Mouse (Mus musculus) C2C12 (cell line): ENCODE measurements around the gene Bcat2. TPM values are rescaled to one million over a fixed set of nuclear protein-coding genes. Genes with fewer than 3 reads are reported as not detected.

Experiments
- H3K27me3 ChIP-seq: one replicate; pipeline ENCODE4 v1.6.1; 2011; ENCODE audit not compliant: control insufficient read depth, insufficient read depth, insufficient read length
- H3K36me3 ChIP-seq: one replicate; pipeline ENCODE4 v1.6.1; 2011; ENCODE audit not compliant: control insufficient read depth, insufficient read depth
- H3K4me3 ChIP-seq: one replicate; pipeline ENCODE4 v1.5.1; 2011; ENCODE audit warnings: mild to moderate bottlenecking, control low read depth; ENCODE audit not compliant: poor library complexity, insufficient read depth, severe bottlenecking
- H3K79me2 ChIP-seq: one replicate; pipeline ENCODE4 v1.6.1; 2011; ENCODE audit not compliant: control insufficient read depth, insufficient read depth
- H3K79me3 ChIP-seq: one replicate; pipeline ENCODE4 v1.6.1; 2011; ENCODE audit warnings: low read depth, control low read depth
- H3ac ChIP-seq: one replicate; pipeline ENCODE3; 2011; ENCODE audit warnings: low read depth; ENCODE audit not compliant: control insufficient read depth, insufficient read length
- CEBPB ChIP-seq: IDR thresholded peaks from one replicate; pipeline ENCODE4 v1.6.1; 2011; ENCODE audit warnings: low read depth, mild to moderate bottlenecking, control low read depth, moderate library complexity
- CTCF ChIP-seq: IDR thresholded peaks from one replicate; pipeline ENCODE4 v1.5.1; 2011; ENCODE audit not compliant: control insufficient read depth, insufficient read depth, insufficient read length
- FOSL1 ChIP-seq: IDR thresholded peaks from one replicate; pipeline ENCODE4 v1.8.0; 2011; ENCODE audit warnings: mild to moderate bottlenecking, low read length; ENCODE audit not compliant: poor library complexity, insufficient read depth, severe bottlenecking
- MAX ChIP-seq: IDR thresholded peaks from one replicate; pipeline ENCODE4 v1.6.1; 2011; ENCODE audit warnings: mild to moderate bottlenecking, control low read depth
- MYOD1 ChIP-seq: IDR thresholded peaks from one replicate; pipeline ENCODE4 v1.6.1; 2011; ENCODE audit warnings: low read depth; ENCODE audit not compliant: control insufficient read depth, insufficient read length
- MYOG ChIP-seq: IDR thresholded peaks from one replicate; pipeline ENCODE4 v1.6.1; 2011; ENCODE audit not compliant: control insufficient read depth, insufficient read length; ENCODE audit errors: extremely low read depth
- USF1 ChIP-seq: IDR thresholded peaks from one replicate; pipeline ENCODE4 v1.6.1; 2011; ENCODE audit warnings: low read depth, mild to moderate bottlenecking, control low read depth, moderate library complexity
- polyA plus RNA-seq: library from polyadenylated mRNA; unstranded; fragments of >200 nt; fragmentation: generic; extraction: Trizol; gene quantifications from one replicate; pipeline ENCODE4 v1.2.1, GENCODE M21; 2012; ENCODE audit warnings: missing spikeins

The Bcat2 gene
- polyA plus RNA-seq, 1 experiment: 26.5 TPM

GRCm38 (mm10) chr7:45625481-45625880, 55.5 kb downstream of the Bcat2 start:
- no peak overlapping the region for H3ac ChIP-seq
- no peaks in the 10 kb centered on the region for H3K36me3 ChIP-seq
- peaks cover 10% of the 10 kb centered on the region for H3K27me3 ChIP-seq
- H3K4me3 ChIP-seq: no peak overlapping the region
- H3K79me2 ChIP-seq: no peaks in the 10 kb centered on the region
- no peaks in the 10 kb centered on the region for H3K79me3 ChIP-seq
- TF ChIP-seq MAX (no peak), MYOG (no peak), MYOD1 (no peak)

GRCm38 (mm10) chr7:45626571-45627076, 56.7 kb downstream of the Bcat2 start:
- peaks cover 10% of the 10 kb centered on the region for H3K27me3 ChIP-seq

DNA sequence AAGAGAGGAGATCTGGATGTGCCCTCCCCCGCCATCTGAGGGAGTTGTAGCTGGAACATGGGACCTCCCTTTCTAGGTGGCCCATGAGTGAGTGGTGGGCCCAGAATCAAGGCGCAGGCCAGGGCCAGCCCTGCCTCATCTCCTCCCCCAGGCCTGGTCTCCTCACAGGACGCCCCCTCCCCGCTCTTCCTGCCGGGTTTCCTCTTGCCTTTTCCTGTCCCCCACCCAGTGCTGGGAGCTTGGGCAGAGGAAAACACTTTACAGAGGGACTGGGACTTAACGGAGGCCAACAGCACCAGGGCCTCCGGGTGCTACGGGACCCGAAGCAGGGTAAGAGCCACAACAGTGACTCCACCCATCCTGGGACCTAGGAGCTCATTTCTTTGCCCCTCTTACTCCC, 57.3 kb downstream of the Bcat2 start, which contains the start of gene Rasip1:
Gene Rasip1, plus strand, starts transcription at position 228 of the 400 bp plus-strand sequence.
- no peak within 1 kb of the TSS for H3K4me3 ChIP-seq
- TF ChIP-seq CEBPB: no peak
- no peak for TF ChIP-seq MAX
- TF ChIP-seq MYOG: no peak
- TF ChIP-seq FOSL1: no peak
- TF ChIP-seq CTCF: no peak
- no peak for TF ChIP-seq USF1
- no peak for TF ChIP-seq MYOD1
- no peaks in the 10 kb centered on the region for H3K79me3 ChIP-seq
- H3ac ChIP-seq: no peak within 1 kb of the TSS
- H3K79me2 ChIP-seq: no peaks in the 10 kb centered on the region
- no peaks in the 10 kb centered on the region for H3K36me3 ChIP-seq
- H3K27me3 ChIP-seq: peaks cover 10% of the 10 kb centered on the region

More at GRCm38 (mm10) chr7:45626571-45627076, 56.7 kb downstream of the Bcat2 start:
- Histone ChIP-seq H3K79me3 (no peaks in the 10 kb centered on the region), H3K36me3 (no peaks in the 10 kb centered on the region), H3K4me3 (no peak overlapping the region), H3K79me2 (no peaks in the 10 kb centered on the region), H3ac (no peak overlapping the region)
- TF ChIP-seq USF1 (no peak), CTCF (no peak), MAX (no peak), CEBPB (no peak), MYOD1 (no peak), FOSL1 (no peak), MYOG (no peak)

GRCm38 (mm10) chr7:45628364-45629294, 58.7 kb downstream of the Bcat2 start:
- Histone ChIP-seq H3K27me3 (peaks cover 10% of the 10 kb centered on the region), H3K4me3 (no peak overlapping the region), H3ac (no peak overlapping the region), H3K79me2 (no peaks in the 10 kb centered on the region), H3K36me3 (no peaks in the 10 kb centered on the region), H3K79me3 (no peaks in the 10 kb centered on the region)
- TF ChIP-seq CTCF (peak; percentile 76), MYOG (no peak)

- no peaks in the 10 kb centered on the region for H3K79me2 ChIP-seq
- no peaks in the 10 kb centered on the region for H3K79me3 ChIP-seq
- H3K27me3 ChIP-seq: no peaks in the 10 kb centered on the region
- H3K36me3 ChIP-seq: no peaks in the 10 kb centered on the region
- H3K4me3 ChIP-seq: no peak overlapping the region
- H3ac ChIP-seq: no peak overlapping the region
- TF ChIP-seq FOSL1 (no peak), MYOD1 (no peak), CTCF (no peak), CEBPB (no peak), USF1 (no peak), MAX (no peak), MYOG (no peak)
Observed at GRCm38 (mm10) chr7:45630064-45630907, 60.3 kb downstream of the Bcat2 start.
